Mouse (Mus musculus) left cerebral cortex, postnatal 10 days (tissue): ENCODE measurements around the gene Mup3. TPM values are rescaled to one million over a fixed set of nuclear protein-coding genes. Genes with fewer than 3 reads are reported as not detected.
"Not testable (repeated sequence)": the region's sequence is repeated elsewhere in the genome, so short reads cannot be mapped to it uniquely, and the experiment has no call there.

Experiments
- DNase-seq, 2 experiments: peaks; one replicate each; pipeline ENCODE4 v3.0.0; 2021 to 2022; ENCODE audit warnings: low spot score in 2 of 2, mixed read lengths in 1 of 2; ENCODE audit errors: extremely low spot score in 1 of 2
- intact Hi-C: fragments of 180-260 bp; cut with DNase I; formaldehyde crosslinking; loops from one replicate; pipeline ENCODE4 v1.15.1; 2025
- total RNA-seq, 2 experiments: library from RNA; stranded (reverse); gene quantifications; 2 replicates each; pipeline ENCODE4 v1.2.3; 2021

The Mup3 gene
- total RNA-seq = not detected

- no peak for DNase-seq
- intact Hi-C loops = no loop called here
These were observed at the start of gene Mup3 for GRCm38 (mm10) chr4:62087241-62087640. Gene Mup3 (minus strand): TSS chr4:62087342.

DNA sequence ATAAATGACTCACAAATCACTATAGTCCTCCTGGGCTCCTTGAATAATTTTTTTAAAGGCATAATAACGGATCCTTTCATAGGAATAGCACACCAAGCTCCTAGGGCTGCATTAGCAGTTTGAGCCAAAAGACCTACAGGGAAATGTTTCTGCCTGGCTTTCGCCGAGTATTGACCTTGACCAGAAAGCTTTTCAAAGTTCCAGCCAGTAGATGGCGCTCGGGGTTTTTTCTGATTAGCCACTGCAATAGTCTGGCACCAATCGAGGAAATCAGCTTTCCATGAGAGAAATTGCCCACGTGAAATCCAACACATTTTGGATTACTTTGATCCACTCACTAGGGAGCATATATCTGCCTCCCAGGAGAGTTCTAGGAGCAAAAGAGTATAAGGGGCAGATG is 46.6 kb upstream of the Mup3 start:
- intact Hi-C loops = no loop called here
- DNase-seq = peak in 1 of 2 experiments; percentile 28

GRCm38 (mm10) chr4:62103366-62103765 is 16.2 kb upstream of the Mup3 start:
- DNase-seq = peak in 1 of 2 experiments; percentile 23
- intact Hi-C loops = not testable (repeated sequence)

- no peak for DNase-seq
- intact Hi-C loops = no loop called here
These were observed 811 bp upstream of the Mup3 start for GRCm38 (mm10) chr4:62087953-62088352.

DNA sequence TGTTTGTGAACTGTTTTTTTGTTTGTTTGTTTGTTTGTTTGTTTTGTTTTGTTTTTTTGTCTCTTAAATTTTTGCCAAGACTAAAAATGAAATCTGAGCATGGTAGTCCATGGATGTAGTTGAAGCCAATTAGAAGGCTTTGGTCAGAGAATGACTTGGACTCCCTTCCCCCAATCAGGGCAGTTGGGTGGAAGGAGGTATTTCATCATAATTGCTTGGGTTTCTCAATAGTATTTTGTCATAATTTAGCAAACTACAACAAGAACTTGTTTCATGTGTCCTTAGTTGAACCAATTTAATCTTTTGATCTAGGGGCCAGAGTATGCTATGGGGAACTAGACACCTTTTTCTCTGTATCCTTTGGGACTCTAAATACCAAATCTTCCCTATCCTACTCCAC is 4.4 kb downstream of the Mup3 start:
- intact Hi-C loops = no loop called here
- DNase-seq = no peak

DNA sequence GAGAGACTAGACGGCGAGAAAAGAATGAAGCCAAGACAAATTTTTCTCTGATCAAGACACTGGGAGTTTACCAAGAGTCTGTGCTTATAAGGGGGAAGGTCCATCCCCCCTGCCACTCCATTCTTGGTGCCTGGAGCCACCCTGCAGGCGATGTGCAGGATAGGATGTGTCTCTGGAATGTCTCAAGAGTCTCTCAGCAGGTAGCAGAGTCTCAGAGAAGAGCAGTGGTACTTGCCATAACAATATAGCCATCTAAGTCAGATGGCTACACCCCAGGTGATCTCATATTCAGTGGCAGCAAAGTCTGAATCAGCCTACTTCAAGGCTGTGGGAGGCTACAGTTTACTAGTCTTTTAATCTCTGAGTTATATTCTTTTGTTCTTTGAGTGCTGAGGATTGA is 12.0 kb downstream of the Mup3 start:
- no peak for DNase-seq
- intact Hi-C loops = no loop called here

DNA sequence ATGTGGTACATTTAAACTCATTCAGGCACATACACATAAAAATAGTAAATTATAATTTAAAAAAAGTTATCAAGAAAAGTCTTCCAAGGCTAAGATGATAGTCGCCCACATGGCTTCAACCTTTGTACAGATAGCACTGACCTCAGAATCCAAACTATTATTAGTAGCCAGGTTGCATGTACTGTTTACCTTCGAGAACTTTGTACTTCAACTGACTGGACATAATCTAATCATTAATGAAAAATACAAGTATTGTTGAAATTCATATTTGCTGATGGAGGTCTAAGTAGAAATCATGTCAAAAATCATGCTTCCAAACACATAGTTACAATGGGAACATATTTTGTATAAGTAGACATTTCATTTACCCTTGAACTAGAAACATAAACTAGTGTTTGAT is 32.4 kb downstream of the Mup3 start:
- intact Hi-C loops, DNase-seq: not testable (repeated sequence)

DNA sequence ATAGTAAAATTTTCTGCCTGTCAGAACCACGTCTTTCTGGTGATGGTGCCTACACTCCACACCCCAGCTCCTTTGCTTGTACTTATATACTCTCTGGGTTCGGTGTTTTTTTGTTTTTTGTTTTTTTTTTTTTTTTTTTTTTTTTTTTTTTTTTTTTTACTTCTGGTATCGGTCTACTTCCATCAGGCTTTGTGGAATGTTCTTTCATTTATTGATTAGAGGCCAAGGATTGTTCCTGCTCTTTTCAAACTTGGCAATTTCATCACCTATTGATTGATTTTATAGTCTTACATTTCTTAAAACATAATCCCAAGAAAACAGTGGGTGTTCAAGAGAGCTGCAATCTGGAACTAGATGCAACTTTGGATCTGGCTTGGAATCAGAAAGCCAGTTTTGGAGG is 33.1 kb downstream of the Mup3 start, which contains the start of gene Mup20:
Gene Mup20 (minus strand): TSS at position 101 of the 400 bp plus-strand sequence.
- DNase-seq, intact Hi-C loops: not testable (repeated sequence)

Other genes starting within 250 kb of the Mup3 start
- gene Mup20, start 33.2 kb downstream of the Mup3 start, total RNA-seq = not detected
- not detected for gene Mup21, start 63.5 kb upstream of the Mup3 start, total RNA-seq
- gene Zfp37, start 143.7 kb upstream of the Mup3 start, total RNA-seq = 10 to 100 TPM; 22.3 to 22.9 TPM
- gene Slc31a2, start 175.2 kb upstream of the Mup3 start, total RNA-seq = 1 to 10 TPM; 8.5 to 9.4 TPM